Mouse (Mus musculus) left cerebral cortex, adult 8-10 months (tissue): Measurements from ENCODE around the gene Inpp5a. TPM values are rescaled to one million over a fixed set of nuclear protein-coding genes. Genes with fewer than 3 reads are reported as not detected.

Source experiments
- DNase-seq, 2 experiments: peaks; one replicate each; pipeline ENCODE4 v3.0.0; 2022; ENCODE audit warnings: low spot score in 2 of 2
- total RNA-seq, 4 experiments: library from RNA; stranded (reverse); gene quantifications; 2 replicates each; pipeline ENCODE4 v1.2.4; 2022

Gene Inpp5a
- total RNA-seq, 4 experiments from 2014 or later = 55.8 to 63.9 (median 59.9) TPM

DNA sequence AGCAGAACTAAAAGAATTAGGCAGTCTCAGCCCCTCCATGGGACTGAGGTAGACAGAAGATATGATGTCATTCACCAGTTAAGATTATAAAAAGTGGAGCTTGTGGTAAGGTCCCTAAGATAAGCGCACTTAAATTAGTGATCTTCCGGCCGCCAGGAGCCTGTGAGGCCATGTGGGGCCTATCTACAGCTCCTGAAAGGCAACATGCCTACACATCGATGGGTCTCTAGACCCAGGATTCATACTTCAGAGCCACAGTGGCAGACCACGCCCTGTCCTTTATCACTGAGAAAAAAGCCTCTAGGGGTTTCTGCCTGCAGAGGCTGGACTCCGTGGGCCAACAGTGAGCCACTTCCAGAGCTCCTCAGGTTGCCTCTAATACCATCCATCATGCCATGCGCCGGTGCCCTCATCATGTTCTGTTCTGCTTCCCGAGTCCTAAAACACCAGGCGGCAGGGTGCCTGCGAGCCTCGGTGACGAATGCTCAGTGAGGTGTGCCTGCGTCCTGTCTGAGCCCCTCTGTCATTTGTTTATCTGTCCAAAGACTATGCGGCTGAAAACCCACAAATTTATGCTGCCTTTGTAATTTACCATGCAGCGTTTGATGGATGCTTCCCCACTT, 187.3 kb downstream of the Inpp5a start:
- no peak for DNase-seq

DNA sequence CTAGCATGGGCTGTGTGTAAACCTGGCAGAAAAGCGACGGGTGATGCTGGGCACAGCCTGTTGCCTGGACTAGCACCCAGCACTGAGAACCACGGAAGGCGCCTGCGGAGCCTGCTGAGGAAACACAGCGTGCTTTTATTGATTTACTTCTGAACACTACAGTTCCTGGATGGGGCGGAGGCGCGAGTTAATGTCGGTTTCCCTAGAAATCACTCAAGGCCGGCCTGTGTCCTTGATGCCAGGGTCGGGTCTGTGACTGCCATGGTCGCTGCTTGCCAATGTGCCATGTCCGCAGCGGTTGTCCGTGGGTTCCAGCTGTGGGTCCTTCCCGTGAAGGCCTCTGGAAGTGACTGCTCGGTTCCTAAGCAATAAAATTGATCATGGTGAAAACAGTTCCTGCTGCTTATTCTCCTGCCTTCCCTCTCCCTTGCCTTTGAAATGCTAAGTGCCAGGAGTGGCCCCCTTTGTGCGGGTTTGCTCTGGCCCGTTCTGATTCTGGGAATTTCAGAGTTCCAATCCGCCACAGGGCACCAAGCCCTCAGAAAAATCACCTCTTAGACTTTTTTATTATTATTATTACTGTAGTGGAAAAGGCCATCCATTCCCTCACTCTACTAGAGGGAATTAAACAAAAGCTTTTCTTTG, 190.5 kb downstream of the Inpp5a start:
- DNase-seq = no peak

DNA sequence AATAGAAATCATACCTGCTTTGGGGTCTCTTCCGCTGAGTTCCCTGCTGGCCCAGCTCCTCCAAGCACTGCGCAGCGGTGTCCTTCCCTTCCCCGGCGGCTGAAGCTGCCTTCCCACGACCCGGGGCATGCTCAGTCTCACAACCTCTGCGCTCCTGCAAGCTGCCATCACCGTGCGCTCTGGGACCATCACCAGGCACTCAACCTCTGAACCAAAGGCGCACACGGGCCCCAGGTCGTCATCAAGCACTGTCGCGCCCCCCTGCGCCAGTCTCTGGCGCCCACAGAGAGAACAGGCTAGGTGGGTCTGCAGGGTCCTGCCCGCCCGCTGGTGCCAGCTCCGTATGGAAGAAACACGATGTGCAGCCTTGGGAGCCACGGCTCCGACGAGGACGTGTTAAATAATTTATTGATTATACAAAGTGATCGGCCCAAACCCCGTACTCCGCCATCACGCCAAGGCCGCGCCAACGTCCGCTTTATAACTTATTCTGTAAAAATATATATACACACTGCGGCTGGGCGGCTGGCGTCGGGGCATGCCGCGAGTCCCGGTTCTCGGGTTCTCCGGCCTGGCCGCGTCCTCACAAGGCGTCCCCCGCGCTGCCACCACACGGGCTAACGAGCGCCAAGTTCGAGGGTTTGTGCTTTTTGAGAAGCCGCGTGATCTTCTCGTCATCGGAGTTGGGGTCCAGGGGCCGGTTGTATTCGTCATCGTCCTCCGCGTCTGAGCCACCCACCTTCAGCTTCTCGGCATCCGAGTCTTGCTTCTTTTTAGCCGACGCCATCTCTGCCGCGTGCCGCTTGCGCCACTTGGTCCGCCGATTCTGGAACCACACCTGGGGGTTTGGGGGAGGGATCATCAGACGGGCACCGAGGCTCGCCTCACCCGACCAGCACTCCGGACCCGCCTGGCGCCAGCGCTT, 192.2 kb downstream of the Inpp5a start:
- no peak for DNase-seq

DNA sequence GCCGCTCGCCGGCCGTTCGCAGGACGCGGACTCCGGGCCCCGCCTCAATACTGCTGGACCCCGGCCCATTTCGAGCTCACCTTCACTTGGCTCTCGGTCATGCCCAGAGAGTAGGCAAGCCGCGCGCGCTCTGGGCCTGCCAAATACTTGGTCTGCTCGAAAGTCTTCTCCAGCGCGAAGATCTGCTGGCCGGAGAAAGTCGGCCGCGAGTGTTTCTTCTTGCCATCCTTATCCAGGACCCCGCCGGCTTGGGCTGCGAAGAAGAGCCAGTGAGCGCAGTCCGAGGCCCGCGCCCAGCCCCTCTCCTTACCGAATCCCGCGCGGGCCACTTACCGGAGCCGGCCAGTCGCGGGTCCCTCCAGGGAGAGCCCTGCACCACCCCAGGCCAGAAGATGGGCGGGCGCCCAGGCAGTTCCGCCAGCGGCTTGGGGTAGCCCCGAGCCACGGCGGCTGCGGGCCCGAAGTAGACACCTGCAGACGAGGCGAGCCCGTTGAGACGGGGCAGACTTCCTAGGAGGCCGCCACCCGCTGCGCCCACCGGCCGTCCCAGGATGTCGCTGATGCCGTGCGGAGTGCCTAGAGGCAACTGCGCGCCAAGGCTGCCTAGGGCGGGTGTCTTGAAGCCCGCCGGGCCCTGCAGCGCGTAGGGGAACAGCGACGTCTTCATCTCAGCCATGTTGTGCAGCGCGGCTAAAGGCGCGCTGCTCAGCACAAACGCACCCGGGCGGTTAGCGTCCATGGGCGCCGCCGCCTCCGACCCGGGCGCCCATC, 193.1 kb downstream of the Inpp5a start:
- DNase-seq = peak in 1 of 2 experiments; percentile 26

DNA sequence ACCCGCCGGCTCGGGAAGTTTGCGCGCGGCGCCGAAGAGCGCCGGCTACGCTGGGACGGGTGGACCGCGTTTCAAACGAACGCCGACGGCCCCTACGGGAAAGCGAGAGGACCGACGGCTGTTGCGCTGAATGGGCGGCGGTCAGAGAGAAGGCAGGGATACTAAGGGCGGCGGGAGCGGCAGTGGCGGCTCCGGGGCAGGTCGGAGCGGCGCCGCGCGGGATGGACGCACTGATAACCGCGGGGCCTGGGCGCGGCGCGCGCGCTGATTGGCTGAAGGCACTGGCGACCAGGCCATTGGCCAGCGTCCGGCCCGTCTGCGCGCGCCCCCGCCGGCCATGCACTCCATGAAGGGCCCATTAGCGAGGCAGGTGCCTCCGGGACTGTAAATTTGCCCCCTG, 193.7 kb downstream of the Inpp5a start, which contains the start of gene Nkx6-2:
TSS of gene Nkx6-2 (minus strand) at position 203 of the 400 bp plus-strand sequence.
- peak in 1 of 2 experiments; percentile 37 for DNase-seq

DNA sequence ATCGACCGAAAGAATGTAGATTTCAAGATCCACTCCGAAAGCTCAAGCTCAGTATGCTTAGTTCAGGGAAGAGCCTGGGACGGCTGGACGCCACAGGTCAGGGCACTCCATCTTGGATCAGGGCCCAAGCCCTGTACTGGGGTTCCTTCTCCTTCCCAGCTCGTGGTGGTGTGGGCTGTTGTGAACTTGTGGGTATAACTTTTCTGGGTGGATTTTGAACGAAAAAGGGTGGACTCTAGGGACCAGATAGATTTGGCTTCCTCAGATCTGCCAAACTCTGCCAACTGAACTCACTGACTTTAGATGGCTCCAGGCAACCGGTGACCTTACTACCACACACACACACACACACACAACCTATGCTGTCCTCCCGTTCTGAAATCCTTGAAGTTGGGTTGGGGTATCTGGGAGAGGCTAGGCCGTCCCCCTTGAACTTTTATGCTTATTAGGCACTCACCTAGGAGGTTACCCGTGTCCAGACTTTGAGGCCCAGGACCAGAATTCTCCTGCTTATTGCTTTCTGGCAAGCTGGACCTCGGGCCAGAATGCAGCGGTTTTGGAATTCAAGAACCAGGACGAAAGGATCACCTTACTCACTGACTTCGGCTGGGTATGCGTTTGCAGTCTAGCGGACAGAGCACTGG, 194.3 kb downstream of the Inpp5a start:
- no peak for DNase-seq

DNA sequence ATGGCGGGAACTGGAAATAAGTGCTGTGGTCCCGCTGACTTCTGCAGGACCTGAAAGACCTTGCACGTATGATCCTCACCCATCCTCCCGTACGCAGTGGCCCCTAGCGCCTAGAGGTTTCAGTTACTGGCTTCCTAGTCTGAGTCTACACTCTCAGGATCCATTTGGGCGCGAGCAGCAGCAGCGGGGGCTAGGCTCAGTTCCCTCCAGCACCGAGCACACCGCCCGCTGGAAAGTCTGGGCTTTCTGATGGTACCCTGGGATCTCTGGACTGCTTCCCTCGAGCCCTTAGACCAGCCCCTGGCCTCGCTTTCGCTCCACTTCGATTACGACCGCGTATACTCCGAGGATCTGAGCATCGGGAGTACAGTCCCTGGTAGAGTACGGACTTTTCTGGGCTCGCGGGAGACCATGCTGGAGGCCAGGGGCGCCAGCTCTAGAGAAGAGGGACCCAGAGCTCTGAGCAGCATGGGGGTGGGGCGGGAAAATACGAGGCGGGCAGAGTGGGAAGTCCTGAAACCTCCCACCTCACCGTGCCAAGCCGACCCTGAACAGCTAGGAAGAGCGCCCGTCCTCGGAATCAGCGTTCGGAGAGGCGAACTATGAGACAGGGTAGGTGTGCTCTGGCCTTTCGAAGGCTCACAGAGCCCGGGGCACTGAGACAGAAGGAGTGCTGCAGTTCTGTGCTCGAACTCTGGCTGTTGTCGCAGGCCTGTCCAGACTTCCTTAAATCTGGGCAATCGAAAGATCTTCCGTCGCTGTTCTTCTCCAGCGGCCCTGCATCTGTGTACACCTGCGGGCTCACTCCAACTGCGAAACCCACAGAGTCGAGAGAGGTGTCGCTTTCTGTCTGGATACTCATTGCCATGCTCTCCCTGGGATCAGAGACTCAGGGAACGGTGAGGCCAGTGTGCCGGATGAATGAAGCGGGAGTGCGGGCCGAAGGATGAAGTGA, 195.6 kb downstream of the Inpp5a start:
- peak in 1 of 2 experiments; percentile 23 for DNase-seq

DNA sequence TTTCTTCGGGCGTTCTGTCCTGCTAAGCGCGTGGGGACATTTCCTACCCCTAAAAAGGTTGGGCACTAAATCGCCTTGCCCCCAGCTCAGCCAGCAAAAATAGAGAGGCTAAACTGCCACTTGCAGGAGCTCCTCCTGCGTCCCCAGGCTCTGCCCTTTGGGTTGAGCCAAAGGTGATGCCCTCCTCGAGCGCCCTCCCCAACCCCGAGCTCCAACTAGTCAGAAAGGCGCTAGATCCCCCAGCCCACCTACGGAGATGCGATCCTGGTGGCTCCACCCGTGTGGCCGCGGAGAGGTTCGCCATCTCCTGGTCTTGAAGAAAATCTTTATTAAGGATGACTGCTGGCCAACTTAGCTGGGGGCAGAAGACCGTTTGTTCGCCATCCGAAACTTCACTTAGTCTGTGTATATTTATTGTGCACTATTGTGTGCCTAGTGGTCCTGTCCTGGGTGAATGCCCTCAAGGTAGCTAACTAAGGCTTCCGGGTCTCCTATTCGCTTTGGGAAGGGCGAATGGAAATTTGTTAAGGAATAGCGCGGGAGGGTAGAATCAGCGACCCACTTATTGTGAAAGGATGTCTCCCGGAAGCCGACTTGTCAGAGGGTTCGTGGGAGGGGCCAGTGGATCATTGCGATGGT, 196.4 kb downstream of the Inpp5a start:
- DNase-seq = no peak

DNA sequence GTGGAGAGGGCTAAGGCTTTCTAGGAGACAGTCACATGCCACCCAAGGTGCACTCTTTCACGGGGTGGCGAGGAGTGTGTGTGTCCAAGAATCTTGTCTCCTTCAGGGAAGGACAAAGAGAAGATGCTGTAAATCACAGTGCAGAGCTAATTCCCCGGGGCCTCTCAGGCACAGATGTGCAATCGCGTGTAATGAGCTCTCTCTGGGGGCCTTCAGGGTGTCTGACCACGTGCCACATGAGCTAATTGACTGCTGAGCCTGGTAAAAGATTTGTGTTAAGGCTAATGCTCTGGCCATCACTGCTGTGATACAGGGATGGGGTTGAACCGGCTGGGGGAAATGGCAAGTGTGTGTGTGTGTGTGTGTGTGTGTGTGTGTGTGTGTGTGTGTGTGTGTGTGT, 199.0 kb downstream of the Inpp5a start:
- DNase-seq = no peak

DNA sequence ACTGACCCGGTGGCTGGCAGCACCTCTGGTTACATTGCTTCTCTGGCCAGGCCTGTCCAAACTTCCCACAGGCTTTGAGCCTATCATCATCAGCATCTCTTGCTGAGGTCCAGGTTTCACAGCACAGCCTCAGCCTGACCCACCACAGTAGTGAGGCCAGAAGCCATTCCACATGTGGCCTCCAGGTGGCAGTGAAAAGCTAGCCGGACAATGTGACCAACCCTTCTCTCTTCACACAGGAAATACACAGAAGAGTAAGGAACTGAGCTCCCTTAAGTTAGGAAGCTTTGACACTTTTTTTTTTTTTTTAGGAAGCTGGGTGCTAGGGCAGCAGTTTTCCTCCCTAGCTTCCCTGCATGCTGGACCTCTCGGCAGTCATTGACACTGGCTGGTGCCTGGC, 201.4 kb downstream of the Inpp5a start:
- no peak for DNase-seq

DNA sequence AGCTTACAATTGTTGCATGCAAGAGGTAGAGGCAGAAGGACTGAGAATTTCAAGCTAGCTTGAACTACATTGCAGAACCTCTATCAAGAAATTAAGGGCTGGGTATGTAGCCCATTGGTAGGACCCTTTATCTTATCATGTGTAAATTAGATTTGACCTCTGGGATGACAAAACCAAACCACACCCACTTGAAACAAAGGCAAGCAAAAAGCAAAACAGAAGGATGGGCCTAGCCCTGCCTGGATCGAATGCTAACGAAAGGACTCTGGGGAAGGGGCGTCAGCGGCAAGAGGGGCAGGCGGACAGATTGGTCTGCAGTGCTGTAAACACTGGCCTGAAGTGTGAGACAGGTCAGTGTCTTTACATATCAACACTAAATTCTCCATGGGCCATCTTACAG, 202.4 kb downstream of the Inpp5a start:
- DNase-seq = no peak

DNA sequence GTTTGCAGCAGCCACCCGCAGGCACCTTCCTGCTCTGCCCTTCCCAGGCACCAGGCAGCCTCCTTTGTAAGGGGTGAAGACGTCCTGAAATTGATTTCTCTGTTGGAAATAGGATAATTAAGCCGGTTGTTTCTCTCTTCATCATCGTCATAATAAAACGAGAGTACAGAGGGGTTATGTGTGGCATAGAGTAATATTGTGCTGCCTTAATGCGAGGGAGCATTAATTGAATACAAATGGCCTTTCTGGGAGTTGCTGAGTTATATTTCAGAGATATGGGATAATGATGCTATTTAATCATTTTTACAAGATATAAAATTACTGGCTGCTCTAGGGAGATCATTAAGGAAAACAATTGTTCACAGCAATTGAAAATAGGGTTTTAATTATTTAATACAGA, 206.4 kb downstream of the Inpp5a start:
- DNase-seq = no peak

DNA sequence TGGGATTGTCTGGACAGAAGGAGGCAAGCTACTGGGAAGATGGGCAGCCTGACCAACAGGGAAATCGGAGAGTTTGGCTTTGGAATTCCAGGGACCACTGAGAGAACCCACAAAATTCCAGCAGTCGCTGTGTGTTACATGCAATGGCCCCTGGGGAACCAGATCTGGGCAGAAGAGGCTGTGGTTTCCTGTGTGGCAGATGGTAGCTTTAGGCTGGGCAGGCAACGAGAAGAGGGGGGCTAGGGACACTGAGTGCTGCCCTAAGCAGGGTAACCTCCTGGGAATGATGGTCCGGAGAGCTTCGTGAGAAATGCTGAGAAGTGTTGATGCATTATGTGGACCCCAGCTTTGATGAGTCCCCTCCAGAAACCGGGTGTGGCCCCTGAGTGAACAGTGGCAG, 207.0 kb downstream of the Inpp5a start:
- no peak for DNase-seq

DNA sequence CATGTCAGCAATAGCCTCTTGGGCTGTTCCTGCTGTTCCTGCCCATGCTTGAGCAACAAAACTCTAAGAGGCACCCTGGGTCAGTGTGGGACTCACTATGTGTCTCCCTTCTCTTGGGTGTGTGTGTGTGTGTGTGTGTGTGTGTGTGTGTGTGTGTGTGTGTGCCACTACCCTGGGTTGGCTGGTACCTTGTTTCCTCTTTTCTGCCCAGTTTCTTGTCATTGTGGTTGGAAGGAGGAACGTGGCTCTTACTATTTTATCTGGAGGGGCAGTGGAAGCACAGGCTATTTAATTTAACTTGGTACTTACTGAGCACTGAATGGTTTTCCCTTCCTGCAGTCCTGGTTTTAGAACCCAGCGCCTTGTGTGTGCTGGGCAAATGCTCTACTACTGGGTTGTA, 221.4 kb downstream of the Inpp5a start:
- no peak for DNase-seq

DNA sequence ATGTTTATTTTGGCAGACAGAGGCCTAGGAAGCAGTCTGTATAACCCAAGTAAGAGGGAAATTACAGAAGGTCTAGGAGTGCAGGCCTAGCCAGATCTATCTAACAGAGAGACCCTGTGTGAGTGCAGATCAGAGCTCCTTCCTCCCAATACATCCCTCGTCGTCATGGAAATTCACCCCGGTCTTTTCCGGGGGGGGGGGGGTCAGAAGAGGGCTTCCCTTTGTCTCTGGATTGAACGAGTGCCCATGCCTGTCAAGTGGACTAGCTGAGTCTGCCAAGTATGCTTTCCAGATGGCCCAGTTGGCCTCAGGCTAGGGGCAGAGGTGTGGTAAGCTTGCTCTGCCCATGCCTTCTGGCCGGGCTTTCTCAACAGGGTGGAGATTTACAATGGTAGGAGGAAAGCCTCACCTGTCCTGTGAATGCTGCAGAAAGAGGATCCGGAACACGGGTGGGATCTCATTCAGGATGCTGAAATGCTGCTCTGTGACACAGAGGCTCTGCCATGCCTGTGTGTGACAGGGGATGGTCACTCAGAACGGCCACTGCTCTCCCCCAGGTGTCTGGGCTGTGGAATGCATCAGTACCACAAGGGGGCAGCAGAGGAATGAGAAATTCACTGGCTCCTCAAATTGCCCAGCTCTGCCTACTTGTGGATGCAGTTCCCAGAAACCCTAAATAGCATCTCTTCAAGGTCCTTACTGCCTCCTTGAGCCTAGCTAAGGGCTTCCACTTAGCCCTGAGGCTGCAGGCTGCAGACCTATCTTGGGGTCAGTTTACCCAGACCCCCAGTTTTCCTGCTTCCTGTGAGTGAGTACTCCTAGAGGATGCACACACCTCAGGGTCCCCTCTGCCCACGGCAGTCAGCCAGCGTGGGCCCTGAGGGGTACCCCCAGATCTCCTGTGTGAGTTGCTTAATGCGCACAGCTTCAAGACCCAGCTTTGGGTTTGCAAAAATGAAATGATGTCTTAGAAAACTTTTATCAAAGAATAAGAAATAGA, 227.2 kb downstream of the Inpp5a start:
- peak; percentile 44 to 60 for DNase-seq

DNA sequence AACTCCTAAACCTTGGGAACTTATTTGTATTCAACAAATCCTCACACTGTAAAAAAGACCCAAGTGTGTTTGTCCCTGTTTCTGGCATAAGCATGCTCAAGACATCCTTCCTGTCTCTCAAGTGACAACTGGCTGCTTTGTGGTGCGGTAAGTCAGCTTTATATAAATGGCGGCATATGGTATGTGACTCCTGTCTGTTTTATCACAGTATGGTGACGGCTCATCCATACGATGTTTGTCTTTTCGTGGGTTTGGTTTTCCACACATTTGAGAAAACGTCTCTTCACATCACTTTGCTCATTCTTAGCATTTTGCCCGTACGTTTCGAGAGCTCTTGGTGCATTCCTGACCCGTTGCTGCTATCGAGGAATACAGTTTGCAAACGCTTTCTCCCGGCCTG, 233.7 kb downstream of the Inpp5a start:
- no peak for DNase-seq

DNA sequence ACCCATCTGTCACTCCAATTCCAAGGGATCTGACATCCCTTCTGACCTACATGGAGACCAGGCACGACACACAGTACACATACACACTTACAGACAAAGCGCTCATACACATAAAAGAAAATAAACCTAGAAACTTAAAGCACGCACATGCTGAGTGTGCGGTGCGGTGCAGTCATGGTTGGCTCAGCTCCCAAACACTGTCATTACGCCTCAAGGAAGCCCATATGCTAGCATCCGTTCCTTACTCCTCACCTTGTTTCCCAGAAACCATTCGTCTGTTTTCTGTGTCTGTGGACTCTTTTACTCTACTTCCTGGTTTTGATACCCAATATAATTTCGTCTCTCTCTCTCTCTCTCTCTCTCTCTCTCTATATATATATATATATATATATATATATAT, 236.2 kb downstream of the Inpp5a start:
- DNase-seq = no peak
